Mouse (Mus musculus) kidney, adult 2 months (tissue): Measurements from ENCODE around the gene Nalcn. TPM values are rescaled to one million over a fixed set of nuclear protein-coding genes. Genes with fewer than 3 reads are reported as not detected.

Source experiments
- DNase-seq: peaks from one replicate; pipeline ENCODE4 v3.0.0; 2021
- H3K27ac ChIP-seq: fragments of 200-500 bp; 2 replicates; pipeline ENCODE4 v1.5.1; 2012; ENCODE audit warnings: low read depth, low read length, control low read depth, inconsistent platforms; ENCODE audit not compliant: insufficient read depth
- H3K27me3 ChIP-seq: fragments of 200-500 bp; replicated peaks from 2 replicates; pipeline ENCODE4 v1.6.1; 2012; ENCODE audit warnings: mild to moderate bottlenecking, moderate library complexity, low read length, inconsistent platforms; ENCODE audit not compliant: control insufficient read depth, insufficient read depth
- H3K36me3 ChIP-seq: fragments of 200-500 bp; 2 replicates; pipeline ENCODE4 v1.6.1; 2012; ENCODE audit warnings: mild to moderate bottlenecking, moderate library complexity, low read length, inconsistent platforms; ENCODE audit not compliant: control insufficient read depth, insufficient read depth
- H3K4me1 ChIP-seq: fragments of 200-500 bp; 2 replicates; pipeline ENCODE4 v1.6.1; 2011; ENCODE audit warnings: low read length; ENCODE audit not compliant: control insufficient read depth, insufficient read depth
- H3K4me3 ChIP-seq: fragments of 200-500 bp; 2 replicates; pipeline ENCODE4 v1.5.1; 2011; ENCODE audit warnings: mild to moderate bottlenecking, low read depth, low read length, control low read depth; ENCODE audit not compliant: insufficient read depth
- CTCF ChIP-seq: fragments of 200-500 bp; conservative IDR thresholded peaks from 2 replicates; pipeline ENCODE4 v1.5.1; 2011; ENCODE audit warnings: low read depth, mild to moderate bottlenecking, control low read depth, low read length, moderate library complexity, mixed read lengths; ENCODE audit not compliant: insufficient read depth, insufficient read length
- POLR2A ChIP-seq: fragments of 200-500 bp; IDR thresholded peaks from one replicate; pipeline ENCODE4 v1.6.1; 2011; ENCODE audit warnings: low read depth, low read length, control low read depth
- WGBS: fragments of 180-500 bp; shearing (Covaris S2); methylation state at CpG from one replicate; pipeline ENCODE4 v1.1.7; 2018; 5-methylcytosine and 5-hydroxymethylcytosine counted together
- polyA plus RNA-seq: library from polyadenylated mRNA; depleted of rRNA; stranded (reverse); fragments of >200 nt; gene quantifications from 2 replicates; pipeline ENCODE4 v1.2.3, GENCODE M21; 2012; rRNA removed

Gene Nalcn
- polyA plus RNA-seq, 1 experiment: 0.16 TPM

DNA sequence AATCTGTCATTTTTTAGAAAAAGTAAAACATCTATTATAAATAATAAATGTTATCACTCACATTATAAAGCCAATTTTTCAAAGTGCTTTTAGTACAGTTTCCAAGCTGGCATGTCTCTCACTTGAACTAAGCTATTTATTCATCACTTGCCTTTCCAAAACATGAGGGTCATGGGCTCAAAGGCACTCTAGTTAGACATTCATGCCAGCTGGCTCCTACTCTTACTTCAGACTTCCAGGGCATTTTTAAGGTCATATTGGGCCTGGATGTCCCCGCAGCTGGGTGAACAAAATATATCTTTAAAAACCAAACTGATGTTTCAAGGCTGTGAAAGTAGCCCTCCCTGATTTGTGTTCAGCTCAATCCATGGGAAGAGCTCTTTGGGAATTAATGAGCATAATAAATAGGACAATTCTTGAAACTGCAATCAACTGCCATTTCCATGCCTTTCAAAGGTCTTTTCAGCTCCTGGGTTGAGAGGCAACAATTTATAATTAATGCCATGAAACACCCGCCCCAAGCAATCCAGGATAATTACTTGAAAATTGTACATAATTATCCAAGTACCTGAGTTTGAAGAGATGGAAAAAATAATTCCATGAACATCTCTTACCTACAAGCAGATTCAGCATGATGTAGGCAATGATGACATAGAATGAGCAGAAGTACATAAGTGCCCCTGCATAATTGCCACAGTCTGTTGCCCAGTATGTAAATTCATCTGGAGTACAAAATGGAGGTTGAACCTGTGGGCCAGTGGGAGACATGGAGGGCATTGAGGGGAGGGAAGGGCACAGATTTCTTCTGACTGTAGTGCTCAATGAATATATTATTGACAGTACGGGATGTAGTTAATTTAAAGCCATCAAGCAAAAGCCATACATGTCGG is 335.6 kb downstream of the Nalcn start:
- WGBS: 71% methylated on average over 4 of the region's 4 CpGs
- peak overlapping the region; percentile 76; the same call in 1 of the 2 replicates for H3K27ac ChIP-seq
- peak; percentile 73 for DNase-seq
- no peak for TF ChIP-seq POLR2A
- no peak for TF ChIP-seq CTCF
- no peaks in the 10 kb centered on the region for H3K4me1 ChIP-seq
- no peak overlapping the region for H3K4me3 ChIP-seq
- no peaks in the 10 kb centered on the region for H3K36me3 ChIP-seq
- H3K27me3 ChIP-seq: no peaks in the 10 kb centered on the region

- no peak for DNase-seq
- TF ChIP-seq POLR2A (no peak), CTCF (no peak)
- no peaks in the 10 kb centered on the region for H3K36me3 ChIP-seq
Measured at GRCm38 (mm10) chr14:123282165-123282564, 344.8 kb downstream of the Nalcn start.

GRCm38 (mm10) chr14:123272121-123272520 is 354.8 kb downstream of the Nalcn start:
- Histone ChIP-seq H3K4me1 (no peaks in the 10 kb centered on the region), H3K27me3 (no peaks in the 10 kb centered on the region; the same call in 1 of the 2 replicates), H3K4me3 (no peak overlapping the region), H3K36me3 (no peaks in the 10 kb centered on the region), H3K27ac (no peak overlapping the region)
- 59% methylated on average over 2 of the region's 2 CpGs for WGBS
- DNase-seq: no peak
- TF ChIP-seq CTCF: no peak
- no peak for TF ChIP-seq POLR2A

More at GRCm38 (mm10) chr14:123282165-123282564, 344.8 kb downstream of the Nalcn start:
- H3K27me3 ChIP-seq: no peaks in the 10 kb centered on the region
- no peak overlapping the region for H3K4me3 ChIP-seq
- no peaks in the 10 kb centered on the region for H3K4me1 ChIP-seq
- H3K27ac ChIP-seq: no peak overlapping the region

GRCm38 (mm10) chr14:123240738-123241137 is 386.2 kb downstream of the Nalcn start:
- 34% methylated on average over 1 of the region's 1 CpGs for WGBS
- H3K36me3 ChIP-seq: no peaks in the 10 kb centered on the region
- H3K27ac ChIP-seq: no peak overlapping the region
- peak; percentile 19 for DNase-seq
- no peak overlapping the region for H3K4me3 ChIP-seq
- no peak for TF ChIP-seq CTCF
- TF ChIP-seq POLR2A: no peak
- H3K27me3 ChIP-seq: no peaks in the 10 kb centered on the region
- no peaks in the 10 kb centered on the region for H3K4me1 ChIP-seq

DNA sequence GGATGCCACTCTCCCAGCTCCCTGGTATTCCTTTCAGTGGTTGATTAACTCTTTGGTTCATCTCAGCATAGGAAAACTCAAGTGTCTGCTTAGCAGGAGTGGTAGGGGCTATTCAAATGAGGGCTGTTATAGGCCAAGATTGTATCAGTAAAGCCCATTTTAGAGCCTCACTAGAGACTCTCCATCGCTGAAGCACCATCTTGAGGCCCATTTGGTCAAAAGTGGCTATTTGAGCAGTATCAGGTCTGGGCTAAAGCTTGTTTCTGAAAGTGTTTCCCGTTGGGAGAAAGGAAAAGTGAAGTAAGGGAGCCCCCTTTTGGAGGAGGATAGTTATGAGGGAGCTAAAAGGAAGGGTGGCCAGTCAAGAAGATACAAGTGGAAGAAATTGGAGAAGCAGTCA is 387.0 kb downstream of the Nalcn start:
- Histone ChIP-seq H3K4me3 (no peak overlapping the region), H3K4me1 (no peaks in the 10 kb centered on the region), H3K36me3 (no peaks in the 10 kb centered on the region), H3K27ac (no peak overlapping the region), H3K27me3 (no peaks in the 10 kb centered on the region)
- peak; percentile 36 for DNase-seq
- 7% methylated on average over 2 of the region's 2 CpGs for WGBS
- TF ChIP-seq CTCF: no peak
- TF ChIP-seq POLR2A: no peak

GRCm38 (mm10) chr14:123237002-123237401 is 389.9 kb downstream of the Nalcn start:
- TF ChIP-seq POLR2A (no peak), CTCF (no peak)
- 47% methylated on average over 2 of the region's 2 CpGs for WGBS
- Histone ChIP-seq H3K4me1 (no peaks in the 10 kb centered on the region), H3K4me3 (no peak overlapping the region), H3K27me3 (no peaks in the 10 kb centered on the region), H3K36me3 (no peaks in the 10 kb centered on the region), H3K27ac (peak overlapping the region; percentile 56; the same call in 1 of the 2 replicates)
- DNase-seq: no peak

GRCm38 (mm10) chr14:123232630-123233206 is 394.2 kb downstream of the Nalcn start:
- Histone ChIP-seq H3K36me3 (no peaks in the 10 kb centered on the region), H3K4me1 (no peaks in the 10 kb centered on the region), H3K27me3 (no peaks in the 10 kb centered on the region), H3K27ac (no peak overlapping the region), H3K4me3 (no peak overlapping the region)
- DNase-seq: peak; percentile 3
- TF ChIP-seq CTCF (no peak), POLR2A (no peak)

Other genes with a start within 250 kb of the Nalcn start
- 0.25 and 0.69 TPM in 2 replicates for gene Itgbl1, start 32.8 kb upstream of the Nalcn start, polyA plus RNA-seq